Mouse (Mus musculus) CH12.LX (cell line): ENCODE measurements at regions not wholly inside any gene's neighbourhood (a gene's known extent, or its start where the extent isn't known, plus 50 kb on each side); places are given as distances from the start of the nearest gene placed in this dataset.
"Not testable (repeated sequence)": the region's sequence is repeated elsewhere in the genome, so short reads cannot be mapped to it uniquely, and the experiment has no call there.

Experiments used
- DNase-seq: peaks from one replicate; pipeline ENCODE4 v3.0.0-alpha.2; 2013; ENCODE audit errors: extremely low read depth
- H3K27ac ChIP-seq: 2 replicates; pipeline ENCODE4 v1.5.1; 2012; ENCODE audit warnings: low read depth, mild to moderate bottlenecking, control low read depth, moderate library complexity; ENCODE audit not compliant: insufficient read depth
- H3K27me3 ChIP-seq: replicated peaks from 2 replicates; pipeline ENCODE3; 2012; ENCODE audit warnings: inconsistent platforms
- H3K36me3 ChIP-seq, 2 experiments: replicated peaks in 1 of 2; 2 replicates each; pipeline versions ENCODE3 to v1.6.1; 2012; ENCODE audit warnings: inconsistent platforms in 1 of 2, low read length in 1 of 2, mild to moderate bottlenecking in 1 of 2, mixed read lengths in 1 of 2, moderate library complexity in 1 of 2; ENCODE audit not compliant: control insufficient read depth in 1 of 2, insufficient read depth in 1 of 2
- H3K4me1 ChIP-seq, 2 experiments: 2 replicates each; pipeline ENCODE4 v1.6.1; 2012; ENCODE audit warnings: inconsistent platforms in 1 of 2, moderate library complexity in 1 of 2; ENCODE audit not compliant: insufficient read depth in 2 of 2, control insufficient read depth in 1 of 2
- H3K4me2 ChIP-seq: 2 replicates; pipeline ENCODE4 v1.6.1; 2012; ENCODE audit warnings: low read depth, mild to moderate bottlenecking, control low read depth; ENCODE audit not compliant: poor library complexity, insufficient read depth, severe bottlenecking
- H3K4me3 ChIP-seq, 3 experiments: fragments of 150-350 bp in 1 of 3; sonication (generic) in 1 of 3; replicated peaks in 1 of 3; 2 replicates each; pipeline versions ENCODE3 to v1.5.1; 2011 to 2012; ENCODE audit warnings: low read depth in 2 of 3, low read length in 2 of 3, mild to moderate bottlenecking in 2 of 3, moderate library complexity in 2 of 3, control low read depth in 1 of 3, improper control_type of control experiment in 1 of 3, inconsistent platforms in 1 of 3, mixed read lengths in 1 of 3; ENCODE audit not compliant: poor library complexity in 1 of 3
- H3K79me2 ChIP-seq: replicated peaks from 2 replicates; pipeline ENCODE4 v1.6.1; 2012; ENCODE audit warnings: mild to moderate bottlenecking, moderate library complexity; ENCODE audit not compliant: control insufficient read depth, poor library complexity, insufficient read depth, severe bottlenecking; ENCODE audit errors: extremely low read depth
- H3K9ac ChIP-seq: 2 replicates; pipeline ENCODE4 v1.6.1; 2012; ENCODE audit warnings: low read depth, mild to moderate bottlenecking, control low read depth, moderate library complexity; ENCODE audit not compliant: insufficient read depth
- H3K9me3 ChIP-seq: replicated peaks from 2 replicates; pipeline ENCODE3; 2012; ENCODE audit warnings: low read length, inconsistent platforms, mixed read lengths
- CHD1 ChIP-seq: IDR thresholded peaks from 2 replicates; pipeline ENCODE4 v1.6.1; 2012; ENCODE audit warnings: low read depth, low read length, improper control_type of control experiment, inconsistent platforms
- CHD2 ChIP-seq: IDR thresholded peaks from 2 replicates; pipeline ENCODE4 v1.6.1; 2011; ENCODE audit warnings: low read length, improper control_type of control experiment
- E2F4 ChIP-seq: IDR thresholded peaks from 2 replicates; pipeline ENCODE4 v1.6.1; 2011; ENCODE audit warnings: low read depth, low read length, improper control_type of control experiment; ENCODE audit not compliant: insufficient replicate concordance
- ETS1 ChIP-seq: conservative IDR thresholded peaks from 2 replicates; pipeline ENCODE4 v1.6.1; 2012; ENCODE audit warnings: low read depth, mild to moderate bottlenecking, inconsistent platforms, low read length, improper control_type of control experiment, moderate library complexity
- GABPA ChIP-seq: IDR thresholded peaks from 2 replicates; pipeline ENCODE4 v1.6.1; 2012; ENCODE audit warnings: low read depth, low read length, improper control_type of control experiment, inconsistent platforms; ENCODE audit not compliant: insufficient replicate concordance
- IRF4 ChIP-seq: IDR thresholded peaks from 2 replicates; pipeline ENCODE4 v1.6.1; 2014; ENCODE audit warnings: low read depth, mild to moderate bottlenecking, inconsistent platforms, low read length, improper control_type of control experiment
- KAT2A ChIP-seq: IDR thresholded peaks from 2 replicates; pipeline ENCODE4 v1.6.1; 2012; ENCODE audit warnings: low read length, improper control_type of control experiment, inconsistent platforms; ENCODE audit not compliant: insufficient replicate concordance
- MAFK ChIP-seq: IDR thresholded peaks from 2 replicates; pipeline ENCODE4 v1.6.1; 2011; ENCODE audit warnings: low read length, improper control_type of control experiment; ENCODE audit not compliant: insufficient replicate concordance
- MAX ChIP-seq: IDR thresholded peaks from 2 replicates; pipeline ENCODE4 v1.6.1; 2011; ENCODE audit warnings: low read length, improper control_type of control experiment
- NELFE ChIP-seq: IDR thresholded peaks from 2 replicates; pipeline ENCODE4 v1.6.1; 2011; ENCODE audit warnings: low read depth, low read length, improper control_type of control experiment
- RAD21 ChIP-seq: IDR thresholded peaks from 2 replicates; pipeline ENCODE4 v1.6.1; 2011; ENCODE audit warnings: low read depth, mild to moderate bottlenecking, low read length, improper control_type of control experiment, moderate library complexity
- SMC3 ChIP-seq: IDR thresholded peaks from 2 replicates; pipeline ENCODE4 v1.6.1; 2011; ENCODE audit warnings: low read depth, low read length, improper control_type of control experiment
- USF1 ChIP-seq: IDR thresholded peaks from 2 replicates; pipeline ENCODE4 v1.6.1; 2014; ENCODE audit warnings: low read depth, mild to moderate bottlenecking, inconsistent platforms, low read length, improper control_type of control experiment
- ZNF384 ChIP-seq: IDR thresholded peaks from 2 replicates; pipeline ENCODE4 v1.6.1; 2012; ENCODE audit warnings: low read depth, low read length, improper control_type of control experiment, inconsistent platforms
- dilution Hi-C: fragments of 300-500 bp; cut with MboI; formaldehyde crosslinking; loops from 2 replicates; pipeline ENCODE4 v1.14.3; 2020; ENCODE audit warnings: low sequenced_read_pairs; ENCODE audit not compliant: extremely low pct_unique_long_range_greater_than_20kb, extremely low pct_ligation_motif_present
- in situ Hi-C: fragments of 300-500 bp; cut with MboI; formaldehyde crosslinking; loops from 3 replicates; pipeline ENCODE4 v1.14.3; 2019; ENCODE audit warnings: low sequenced_read_pairs, low pct_ligation_motif_present, low pct_unique_long_range_greater_than_20kb, mixed read lengths

DNA sequence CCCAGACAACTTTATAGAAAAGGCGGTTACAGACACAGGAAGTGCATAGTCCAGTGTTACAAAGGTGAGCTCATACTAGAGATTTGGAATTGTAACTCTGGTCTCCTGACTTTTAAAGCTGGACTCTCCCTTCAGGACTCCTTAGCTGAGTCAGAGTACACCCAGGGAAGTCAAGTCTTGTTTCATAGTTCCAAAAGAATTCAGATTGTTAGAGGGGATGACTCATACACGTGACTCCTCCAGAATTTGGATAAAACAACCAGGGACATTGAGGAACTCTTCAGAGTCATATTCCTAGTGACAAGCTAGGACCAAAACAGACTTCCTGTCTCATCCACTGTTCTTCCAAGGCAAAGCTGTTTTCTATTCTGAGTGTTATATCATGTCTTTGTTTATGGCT is 132.8 kb upstream of the 1700056E22Rik start:
- H3K4me3 ChIP-seq: no peak overlapping the region
- H3K4me2 ChIP-seq: no peak overlapping the region
- DNase-seq: no peak
- H3K36me3 ChIP-seq: no peaks in the 10 kb centered on the region
- peaks cover 3 to 14% of the 10 kb centered on the region in 2 experiments; a peak in 3 of 4 replicates for H3K4me1 ChIP-seq
- in situ Hi-C loops: no loop called here
- H3K27ac ChIP-seq: no peak overlapping the region
- H3K9me3 ChIP-seq: no peaks in the 10 kb centered on the region
- TF ChIP-seq MAFK (no peak), CHD1 (no peak), RAD21 (no peak), E2F4 (no peak), USF1 (no peak), CHD2 (no peak), ZNF384 (no peak), KAT2A (no peak), GABPA (no peak), SMC3 (no peak), IRF4 (no peak), MAX (no peak)
- TF ChIP-seq, all 38 proteins: peak for 0
- Histone ChIP-seq H3K79me2 (no peaks in the 10 kb centered on the region), H3K27me3 (peaks cover 1% of the 10 kb centered on the region), H3K9ac (no peak overlapping the region)
- dilution Hi-C loops: no loop called here

DNA sequence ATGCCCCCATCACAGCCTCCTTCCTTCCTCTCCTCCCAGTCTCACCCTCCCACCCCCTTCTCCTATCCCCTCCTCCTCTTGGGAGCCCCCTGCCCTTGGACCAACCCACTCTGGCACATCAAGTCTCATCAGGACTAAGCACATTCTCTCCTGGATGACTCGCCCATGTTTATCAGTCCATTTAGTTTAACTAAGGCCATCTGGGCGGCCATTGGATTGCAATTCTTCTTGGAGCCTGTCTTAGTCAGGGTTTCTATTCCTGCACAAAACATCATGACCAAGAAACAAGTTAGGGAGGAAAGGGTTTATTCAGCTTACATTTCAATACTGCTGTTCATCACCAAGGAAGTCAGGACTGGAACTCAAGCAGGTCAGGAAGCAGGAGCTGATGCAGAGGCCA is 128.4 kb upstream of the 1700056E22Rik start:
- H3K27ac ChIP-seq, H3K9me3 ChIP-seq, H3K4me3 ChIP-seq, H3K4me1 ChIP-seq, H3K27me3 ChIP-seq, H3K79me2 ChIP-seq, H3K4me2 ChIP-seq, in situ Hi-C loops, DNase-seq, H3K36me3 ChIP-seq, dilution Hi-C loops, H3K9ac ChIP-seq: not testable (repeated sequence)

DNA sequence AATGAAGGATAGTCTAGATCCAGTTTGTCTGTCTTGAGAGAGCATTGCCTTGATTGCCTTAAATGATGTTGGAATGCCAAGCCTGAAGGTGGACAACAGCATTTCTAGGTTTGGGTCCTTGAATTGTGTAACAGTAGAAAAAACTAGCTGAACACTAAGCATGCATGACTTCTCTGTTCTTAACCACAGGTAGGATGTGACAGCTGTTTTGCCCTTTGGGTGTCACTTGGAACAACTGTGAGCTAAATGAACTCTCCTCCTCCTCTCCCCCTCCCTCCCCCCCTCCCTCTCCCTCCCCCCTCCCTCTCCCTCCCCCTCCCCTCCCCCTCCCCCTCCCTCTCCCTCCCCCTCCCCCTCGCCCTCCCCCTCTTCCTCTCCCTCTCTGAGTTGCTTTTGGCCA is 113.6 kb upstream of the 1700056E22Rik start:
- Histone ChIP-seq H3K4me3 (no peak overlapping the region), H3K9me3 (peaks cover 2% of the 10 kb centered on the region), H3K27me3 (no peaks in the 10 kb centered on the region), H3K4me1 (peaks cover 0 to 7% of the 10 kb centered on the region in 2 experiments; a peak in 2 of 4 replicates), H3K79me2 (no peaks in the 10 kb centered on the region), H3K27ac (no peak overlapping the region), H3K36me3 (no peaks in the 10 kb centered on the region), H3K4me2 (no peak overlapping the region), H3K9ac (no peak overlapping the region)
- TF ChIP-seq ETS1: no peak
- no peak for TF ChIP-seq NELFE
- in situ Hi-C loops (no loop called here), dilution Hi-C loops (no loop called here)
- no peak for DNase-seq
